Mouse (Mus musculus) forebrain, embryonic 15.5 days (tissue): ENCODE data around the gene Akr1c14. TPM values are rescaled to one million over a fixed set of nuclear protein-coding genes. Genes with fewer than 3 reads are reported as not detected.
"Not testable (repeated sequence)": the region's sequence is repeated elsewhere in the genome, so short reads cannot be mapped to it uniquely, and the experiment has no call there.

Experiments used
- ATAC-seq: fragments of 200-750 bp; cut with Nextera tagmentation; replicated peaks from 2 replicates; pipeline ENCODE4 v1.8.0; 2017; ENCODE audit warnings: mild to moderate bottlenecking, moderate TSS enrichment, moderate library complexity
- H3K27ac ChIP-seq: fragments of 300-500 bp; sonication (generic); replicated peaks from 2 replicates; pipeline ENCODE4 v1.5.1; 2015; ENCODE audit warnings: mild to moderate bottlenecking, inconsistent platforms
- H3K27me3 ChIP-seq: fragments of 300-500 bp; sonication (generic); 2 replicates; pipeline ENCODE4 v1.6.1; 2015; ENCODE audit warnings: inconsistent platforms
- H3K36me3 ChIP-seq: fragments of 300-500 bp; sonication (generic); 2 replicates; pipeline ENCODE4 v1.6.1; 2015; ENCODE audit warnings: mild to moderate bottlenecking, inconsistent platforms
- H3K4me1 ChIP-seq: fragments of 300-500 bp; sonication (generic); 2 replicates; pipeline ENCODE4 v1.6.1; 2015; ENCODE audit warnings: inconsistent platforms
- H3K4me2 ChIP-seq: fragments of 300-500 bp; sonication (generic); replicated peaks from 2 replicates; pipeline ENCODE4 v1.6.1; 2015; ENCODE audit warnings: mild to moderate bottlenecking, inconsistent platforms
- H3K4me3 ChIP-seq: fragments of 300-500 bp; sonication (generic); 2 replicates; pipeline ENCODE4 v1.5.1; 2015; ENCODE audit warnings: mild to moderate bottlenecking, inconsistent platforms
- H3K9ac ChIP-seq: fragments of 300-500 bp; sonication (generic); replicated peaks from 2 replicates; pipeline ENCODE4 v1.6.1; 2015; ENCODE audit warnings: mild to moderate bottlenecking, inconsistent platforms
- H3K9me3 ChIP-seq: fragments of 300-500 bp; sonication (generic); 2 replicates; pipeline ENCODE4 v1.6.1; 2016; ENCODE audit warnings: inconsistent platforms
- WGBS: fragments of 180-500 bp; shearing (Covaris S2); methylation state at CpG from one replicate; pipeline ENCODE4 v1.1.7; 2015; ENCODE audit warnings: mixed read lengths; 5-methylcytosine and 5-hydroxymethylcytosine counted together
- polyA plus RNA-seq: library from polyadenylated mRNA; unstranded; fragments of >200 nt; fragmentation: Nextera tagmentation; extraction: Ambion mirVana; gene quantifications from 2 replicates; pipeline ENCODE4 v1.2.1, GENCODE M21; 2015

The Akr1c14 gene
- polyA plus RNA-seq, 1 experiment from 2014 or later, result 0.50 TPM

DNA sequence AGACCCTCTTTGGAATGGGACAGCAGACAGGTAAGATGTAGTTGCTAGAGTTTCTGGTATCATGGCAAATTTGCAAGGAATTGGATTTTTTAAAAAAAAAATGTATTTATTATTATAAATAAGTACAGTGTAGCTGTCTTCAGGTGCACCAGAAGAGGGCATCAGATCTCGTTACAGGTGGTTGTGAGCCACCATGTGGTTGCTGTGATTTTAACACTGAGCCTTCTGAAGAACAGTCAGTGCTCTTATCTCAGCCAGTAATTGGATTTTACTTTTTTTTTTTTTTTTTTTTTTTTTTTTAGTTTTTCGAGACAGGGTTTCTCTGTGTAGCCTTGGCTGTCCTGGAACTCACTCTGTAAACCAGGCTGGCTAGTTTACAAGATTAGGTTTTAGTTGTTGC lies 9.4 kb downstream of the Akr1c14 start:
- H3K36me3 ChIP-seq, H3K27me3 ChIP-seq, H3K9me3 ChIP-seq, ATAC-seq, H3K9ac ChIP-seq, H3K27ac ChIP-seq, H3K4me1 ChIP-seq, H3K4me2 ChIP-seq, H3K4me3 ChIP-seq: not testable (repeated sequence)
- 71% methylated on average over 2 of the region's 2 CpGs for WGBS

DNA sequence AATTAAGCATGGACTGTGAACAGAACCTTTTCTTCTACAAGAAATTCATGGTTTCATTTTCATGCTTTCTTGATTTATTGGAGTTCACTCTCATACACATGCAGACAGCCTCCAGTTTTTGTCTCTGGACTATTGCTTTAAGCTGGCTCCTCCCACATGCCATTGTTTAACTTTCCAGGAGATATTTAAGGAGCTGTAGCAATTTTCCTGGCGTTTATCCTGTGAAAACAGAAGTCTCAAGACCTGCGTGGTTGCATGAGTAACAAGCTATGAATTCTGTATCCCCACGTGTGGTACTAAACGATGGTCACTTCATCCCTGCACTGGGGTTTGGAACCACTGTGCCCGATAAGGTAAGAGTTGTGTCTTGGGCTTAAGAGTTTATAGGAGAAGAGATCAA lies 10.6 kb downstream of the Akr1c14 start:
- no peak for ATAC-seq
- Histone ChIP-seq H3K4me3 (no peak overlapping the region), H3K4me1 (no peaks in the 10 kb centered on the region), H3K27ac (no peak overlapping the region), H3K9me3 (no peaks in the 10 kb centered on the region), H3K4me2 (no peak overlapping the region), H3K9ac (no peak overlapping the region), H3K27me3 (no peaks in the 10 kb centered on the region), H3K36me3 (no peaks in the 10 kb centered on the region)
- WGBS, result 41% methylated on average over 5 of the region's 5 CpGs

DNA sequence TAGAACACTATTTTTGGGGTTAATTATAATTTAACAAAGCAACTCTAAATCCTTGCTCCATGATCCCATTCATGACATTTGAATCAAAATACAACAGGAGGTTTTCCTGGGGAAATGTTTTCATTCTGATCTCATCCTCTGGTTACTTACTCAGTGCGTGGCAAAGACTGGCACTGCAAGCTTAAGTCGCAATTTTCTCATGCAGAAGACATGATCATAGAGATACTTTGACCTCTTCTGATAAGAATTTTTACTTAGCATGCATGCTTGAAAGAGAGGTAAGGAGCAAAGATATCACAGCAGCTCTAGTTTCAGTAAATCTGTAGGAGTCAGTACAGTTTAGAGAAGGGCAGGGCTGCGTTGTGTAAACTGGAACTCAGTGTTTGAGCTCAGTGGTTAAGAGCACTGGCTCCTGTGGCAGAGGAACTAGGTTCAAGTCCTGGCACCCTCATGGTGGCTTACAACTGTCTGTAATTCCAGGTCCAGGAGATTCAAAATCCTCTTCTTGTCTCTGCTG lies 11.5 kb downstream of the Akr1c14 start:
- Histone ChIP-seq H3K27ac (no peak overlapping the region), H3K4me3 (no peak overlapping the region), H3K4me1 (no peaks in the 10 kb centered on the region), H3K36me3 (no peaks in the 10 kb centered on the region), H3K4me2 (no peak overlapping the region), H3K9ac (no peak overlapping the region), H3K9me3 (no peaks in the 10 kb centered on the region), H3K27me3 (no peaks in the 10 kb centered on the region)
- WGBS, result 48% methylated on average over 3 of the region's 3 CpGs
- no peak for ATAC-seq

DNA sequence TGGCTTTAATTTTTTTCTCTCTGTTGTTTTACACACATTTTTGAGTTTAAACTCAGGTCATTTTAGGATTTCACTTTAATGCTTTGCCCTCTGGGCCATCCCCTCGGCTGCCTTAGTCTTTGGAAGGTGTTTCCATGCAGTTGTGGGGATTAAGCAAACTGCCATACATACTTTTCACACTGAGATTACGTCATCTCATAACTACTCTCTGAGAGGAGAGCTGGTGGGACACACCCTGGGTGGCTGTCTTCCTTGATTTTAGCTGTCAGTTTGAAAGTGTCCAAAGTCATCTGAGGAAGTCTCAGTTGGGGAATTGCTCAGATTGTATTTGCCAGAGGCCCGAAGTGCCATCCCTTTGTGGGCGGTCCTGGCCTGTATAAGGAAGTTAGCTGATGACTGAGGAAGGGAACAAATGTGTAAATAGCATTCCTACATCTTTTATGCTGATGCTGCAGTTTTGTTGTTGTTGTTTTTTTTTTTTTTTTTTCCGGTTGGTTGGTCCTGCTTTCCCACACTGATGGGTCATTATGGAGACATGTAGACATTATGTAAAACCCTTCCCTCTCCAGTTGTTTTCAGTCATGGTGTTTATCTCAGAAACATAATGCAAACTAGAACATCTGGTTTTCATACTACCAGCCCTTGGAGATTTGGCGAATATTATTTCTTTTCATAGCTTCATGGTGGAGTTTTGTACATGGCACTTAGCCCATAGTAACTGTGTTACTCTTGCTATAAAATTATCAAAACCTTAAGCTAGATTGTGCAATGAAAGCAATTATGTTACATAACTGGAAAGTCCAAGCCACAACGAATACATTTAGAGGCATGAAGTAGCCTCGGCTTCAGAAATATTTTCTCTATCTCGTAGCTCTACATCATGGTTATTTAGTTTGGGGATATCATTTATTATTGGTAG lies 28.0 kb downstream of the Akr1c14 start:
- Histone ChIP-seq H3K36me3 (no peaks in the 10 kb centered on the region), H3K4me1 (no peaks in the 10 kb centered on the region), H3K4me2 (no peak overlapping the region), H3K4me3 (no peak overlapping the region), H3K9ac (no peak overlapping the region), H3K9me3 (no peaks in the 10 kb centered on the region), H3K27ac (no peak overlapping the region), H3K27me3 (no peaks in the 10 kb centered on the region)
- WGBS, result 90% methylated on average over 9 of the region's 9 CpGs
- no peak for ATAC-seq

DNA sequence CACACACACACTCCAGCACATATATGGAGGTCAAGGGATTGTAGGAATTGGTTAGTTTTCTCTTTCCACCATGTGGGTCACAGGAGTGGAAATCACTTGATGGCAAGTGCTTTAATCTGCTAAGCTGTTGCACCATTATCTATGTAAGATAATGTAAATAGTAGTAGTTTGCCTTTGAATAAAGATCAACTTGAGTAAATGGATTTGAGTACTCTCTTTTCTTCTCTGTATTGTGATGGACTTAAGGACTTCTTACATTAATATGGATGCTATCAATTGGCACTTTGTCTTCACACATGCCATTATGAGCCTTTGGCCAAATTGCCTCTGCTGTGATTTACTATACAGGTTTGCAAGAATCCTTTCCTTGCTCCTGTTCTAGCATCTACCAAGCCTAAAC lies 31.1 kb downstream of the Akr1c14 start:
- Histone ChIP-seq H3K27ac (no peak overlapping the region), H3K4me3 (no peak overlapping the region), H3K9me3 (no peaks in the 10 kb centered on the region), H3K4me1 (no peaks in the 10 kb centered on the region), H3K4me2 (no peak overlapping the region), H3K27me3 (no peaks in the 10 kb centered on the region), H3K9ac (no peak overlapping the region), H3K36me3 (no peaks in the 10 kb centered on the region)
- no peak for ATAC-seq

DNA sequence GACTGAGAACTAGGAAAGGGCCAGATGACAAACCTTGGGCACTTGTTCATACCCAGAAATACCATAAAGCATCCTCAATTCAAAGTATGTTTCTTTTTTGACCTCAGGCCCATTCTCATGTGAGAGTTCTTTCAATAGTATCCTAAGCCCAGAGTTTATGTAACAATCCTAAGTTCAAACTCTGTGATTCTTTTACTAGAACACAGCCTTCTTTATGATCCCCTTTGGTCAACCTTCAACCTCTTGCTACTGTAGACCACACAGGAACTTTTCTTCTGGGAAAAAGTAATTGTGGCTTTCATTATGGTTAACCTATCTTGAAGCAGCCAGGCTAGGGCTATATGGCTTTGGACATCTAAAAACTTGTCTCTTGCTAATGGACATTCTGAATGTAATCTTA lies 52.9 kb downstream of the Akr1c14 start:
- Histone ChIP-seq H3K27me3 (no peaks in the 10 kb centered on the region), H3K27ac (no peak overlapping the region), H3K4me3 (no peak overlapping the region), H3K4me1 (no peaks in the 10 kb centered on the region), H3K36me3 (no peaks in the 10 kb centered on the region), H3K4me2 (no peak overlapping the region), H3K9ac (no peak overlapping the region), H3K9me3 (no peaks in the 10 kb centered on the region)
- ATAC-seq, result no peak

DNA sequence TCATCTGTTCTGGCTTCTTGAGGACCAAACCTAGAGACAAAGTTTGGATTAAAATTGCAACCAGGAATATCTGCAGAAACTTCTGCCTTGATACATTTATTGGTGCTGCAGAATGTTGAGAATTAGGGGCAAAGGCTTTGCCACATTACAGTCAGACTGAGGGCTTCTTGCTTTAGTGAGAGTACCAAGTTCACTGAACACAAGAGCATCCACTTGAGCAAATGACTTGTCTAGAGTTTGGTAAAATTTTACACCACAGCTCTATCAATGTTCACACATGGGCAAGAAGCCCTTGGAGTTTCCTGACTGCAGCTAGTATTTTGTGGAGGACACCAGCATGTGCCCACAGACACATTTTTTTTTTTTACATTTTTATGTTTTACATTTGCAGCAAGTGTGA lies 53.9 kb downstream of the Akr1c14 start:
- no peaks in the 10 kb centered on the region for H3K4me1 ChIP-seq
- no peaks in the 10 kb centered on the region for H3K36me3 ChIP-seq
- H3K27me3 ChIP-seq, result no peaks in the 10 kb centered on the region
- no peak overlapping the region for H3K4me2 ChIP-seq
- no peaks in the 10 kb centered on the region for H3K9me3 ChIP-seq
- no peak for ATAC-seq
- no peak overlapping the region for H3K9ac ChIP-seq
- H3K4me3 ChIP-seq, result no peak overlapping the region
- H3K27ac ChIP-seq, result no peak overlapping the region

DNA sequence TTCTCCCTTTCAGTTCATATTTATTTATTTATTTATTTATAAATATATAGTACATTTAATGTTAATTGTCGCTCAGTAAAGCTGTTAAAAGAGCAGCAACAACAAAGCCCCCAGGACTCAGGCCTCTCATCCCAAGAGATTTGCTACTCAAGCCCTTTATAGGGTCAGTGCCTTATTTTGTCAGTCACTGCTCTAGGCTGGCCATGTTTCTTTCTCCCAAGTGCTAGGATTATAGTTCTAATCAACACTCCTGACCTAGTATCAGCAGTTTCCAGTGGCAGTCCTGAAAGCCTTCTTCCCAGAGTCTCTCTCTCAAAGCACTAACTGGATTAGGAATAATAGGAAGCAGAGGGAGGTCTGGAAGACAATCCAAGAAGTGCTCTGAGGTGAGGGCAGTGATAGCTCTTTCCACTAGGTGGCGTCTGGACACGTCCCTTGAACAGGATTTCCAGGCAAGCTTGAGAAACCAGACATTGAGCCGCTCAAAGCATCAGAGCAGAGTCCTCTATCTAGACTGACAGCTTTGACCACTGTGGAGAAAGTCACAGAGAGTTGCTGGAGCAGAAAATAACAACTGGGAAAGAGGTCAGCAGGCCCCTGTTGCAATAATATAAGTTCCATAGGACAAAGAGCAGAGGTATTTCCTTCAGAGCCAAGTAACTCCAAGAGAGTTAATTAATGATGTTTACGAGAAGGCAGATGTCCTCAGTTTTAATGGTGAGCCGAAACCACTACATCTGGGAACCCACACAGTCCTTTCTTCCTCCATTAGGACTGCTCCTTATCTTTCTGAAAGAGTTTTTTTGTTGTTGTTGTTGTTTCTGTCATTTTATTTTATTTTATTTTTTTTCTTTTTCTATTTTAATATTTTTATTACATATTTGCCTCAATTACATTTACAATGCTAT lies 61.7 kb downstream of the Akr1c14 start:
- no peaks in the 10 kb centered on the region for H3K9me3 ChIP-seq
- H3K4me1 ChIP-seq, result no peaks in the 10 kb centered on the region
- WGBS, result 25% methylated on average over 6 of the region's 6 CpGs
- no peaks in the 10 kb centered on the region for H3K27me3 ChIP-seq
- no peaks in the 10 kb centered on the region for H3K36me3 ChIP-seq
- no peak overlapping the region for H3K4me2 ChIP-seq
- no peak overlapping the region for H3K4me3 ChIP-seq
- no peak overlapping the region for H3K27ac ChIP-seq
- ATAC-seq, result peak; percentile 83
- no peak overlapping the region for H3K9ac ChIP-seq

DNA sequence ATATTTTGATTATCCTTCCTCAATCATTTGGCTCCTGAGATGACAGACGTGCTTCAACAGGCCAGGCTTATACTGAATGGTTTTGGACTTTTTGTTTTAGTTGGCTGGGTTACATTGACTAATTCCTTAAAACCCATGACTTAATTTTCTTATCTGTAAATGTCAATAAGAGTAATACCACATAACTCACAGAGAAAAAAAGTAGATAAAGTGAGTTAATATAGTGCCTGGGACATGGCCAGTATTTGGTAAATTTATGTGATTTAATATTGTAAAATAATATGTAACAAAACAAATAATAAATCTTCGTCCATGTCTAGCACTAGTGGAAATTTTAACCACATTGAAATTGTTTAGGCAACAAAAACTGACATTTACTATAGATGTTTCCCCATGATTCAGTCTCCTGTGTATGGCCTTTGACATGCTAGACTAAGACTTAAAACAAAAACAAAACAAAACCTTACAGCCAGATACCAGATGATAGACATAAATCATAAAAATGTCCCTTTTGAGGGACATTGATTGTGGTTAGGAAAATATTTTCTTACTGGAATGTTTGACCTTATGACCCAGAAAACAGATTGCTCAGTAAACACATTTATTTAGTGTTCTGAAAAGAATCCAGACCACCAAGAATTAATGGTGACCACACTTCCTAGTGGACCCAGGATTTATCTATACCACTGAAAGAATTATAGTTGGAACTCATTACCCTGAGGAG lies 70.5 kb downstream of the Akr1c14 start:
- 75% methylated on average over 2 of the region's 2 CpGs for WGBS
- Histone ChIP-seq H3K27me3 (no peaks in the 10 kb centered on the region), H3K9ac (no peak overlapping the region), H3K27ac (no peak overlapping the region), H3K9me3 (no peaks in the 10 kb centered on the region), H3K4me3 (no peak overlapping the region), H3K4me2 (no peak overlapping the region), H3K4me1 (no peaks in the 10 kb centered on the region), H3K36me3 (no peaks in the 10 kb centered on the region)
- no peak for ATAC-seq

DNA sequence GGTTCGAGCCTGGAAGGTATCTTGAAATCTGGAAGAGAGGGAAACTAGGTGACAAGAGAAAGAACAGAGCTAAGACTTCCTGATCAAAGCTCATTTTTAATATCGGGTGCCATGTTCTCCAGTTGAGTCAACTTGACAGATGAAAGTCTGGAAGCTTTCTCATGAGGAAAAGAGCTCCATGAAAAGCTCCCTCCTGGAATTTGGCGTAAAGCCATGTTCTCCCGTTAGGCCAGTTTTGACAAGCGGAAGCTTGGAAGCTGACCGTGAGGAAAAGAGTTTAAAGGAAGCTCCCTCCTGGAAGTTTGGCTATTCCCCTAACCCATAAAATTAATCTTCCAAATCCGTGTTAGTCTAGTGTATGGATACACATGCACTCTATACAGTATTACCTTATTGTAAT lies 74.3 kb downstream of the Akr1c14 start:
- no peaks in the 10 kb centered on the region for H3K9me3 ChIP-seq
- no peaks in the 10 kb centered on the region for H3K27me3 ChIP-seq
- H3K4me1 ChIP-seq, result no peaks in the 10 kb centered on the region
- ATAC-seq, result no peak
- H3K27ac ChIP-seq, result no peak overlapping the region
- no peak overlapping the region for H3K4me3 ChIP-seq
- WGBS, result 72% methylated on average over 7 of the region's 7 CpGs
- H3K9ac ChIP-seq, result no peak overlapping the region
- H3K4me2 ChIP-seq, result no peak overlapping the region
- H3K36me3 ChIP-seq, result no peaks in the 10 kb centered on the region

DNA sequence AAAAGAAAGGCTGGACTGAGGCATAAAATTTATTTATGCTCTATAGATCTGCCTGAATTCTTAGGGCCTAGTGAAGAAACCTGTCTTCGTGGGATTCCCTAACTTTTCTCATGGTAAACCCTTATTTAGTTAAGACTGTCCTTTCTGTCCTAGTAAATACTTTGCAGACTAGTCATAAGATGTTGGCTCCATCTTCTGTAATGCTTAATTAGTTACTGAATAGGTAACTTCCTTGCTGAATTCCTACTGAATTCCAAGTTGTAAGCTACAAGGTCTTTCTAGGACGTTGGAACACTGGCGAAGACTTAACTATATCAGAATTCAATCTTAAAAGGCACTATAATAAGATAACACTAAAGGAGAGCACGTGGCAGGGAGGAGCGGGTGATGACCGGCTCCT lies 75.7 kb downstream of the Akr1c14 start:
- H3K9ac ChIP-seq, H3K27me3 ChIP-seq, ATAC-seq, H3K27ac ChIP-seq, H3K36me3 ChIP-seq, H3K4me1 ChIP-seq, H3K9me3 ChIP-seq, H3K4me3 ChIP-seq, H3K4me2 ChIP-seq: not testable (repeated sequence)
- 87% methylated on average over 6 of the region's 6 CpGs for WGBS

DNA sequence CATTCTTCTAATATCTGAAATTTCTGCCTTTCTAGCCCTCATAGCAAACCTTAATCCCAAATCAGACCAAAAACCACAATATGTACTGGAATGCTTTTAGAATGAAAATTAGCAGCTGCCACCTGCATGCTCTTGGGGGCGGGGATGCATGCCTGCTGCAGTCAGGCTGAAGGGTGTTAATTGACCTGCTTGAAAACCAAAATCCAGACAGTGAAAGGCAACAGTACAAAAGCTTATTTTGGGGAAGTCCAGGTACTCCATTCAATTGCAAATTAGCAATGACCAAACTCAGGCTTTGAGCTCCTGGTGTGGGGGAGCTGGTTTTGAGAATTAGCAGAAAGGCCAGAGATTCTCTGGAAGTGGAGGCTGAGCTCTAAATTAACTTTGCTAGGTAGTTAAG lies 77.0 kb downstream of the Akr1c14 start:
- H3K9me3 ChIP-seq, H3K4me3 ChIP-seq, ATAC-seq, H3K36me3 ChIP-seq, H3K27me3 ChIP-seq, H3K4me2 ChIP-seq, H3K4me1 ChIP-seq, H3K9ac ChIP-seq, H3K27ac ChIP-seq: not testable (repeated sequence)
- WGBS, result 6% methylated on average over 1 of the region's 1 CpGs
